Mouse (Mus musculus) mature B cell (primary cell): ENCODE measurements around the gene Fbxw2.
"Not testable (repeated sequence)": the region's sequence is repeated elsewhere in the genome, so short reads cannot be mapped to it uniquely, and the experiment has no call there.

Experiments used
- in situ Hi-C: fragments of 300-500 bp; cut with MboI; formaldehyde crosslinking; loops from 2 replicates; pipeline ENCODE4 v1.14.3; 2019

The Fbxw2 gene

GRCm38 (mm10) chr2:34812706-34813105 lies 13.4 kb downstream of the Fbxw2 start:
- in situ Hi-C loops = no loop called here

GRCm38 (mm10) chr2:34810775-34811174 lies 15.3 kb downstream of the Fbxw2 start:
- in situ Hi-C loops = no loop called here

GRCm38 (mm10) chr2:34809568-34809967 lies 16.5 kb downstream of the Fbxw2 start:
- in situ Hi-C loops = no loop called here

- in situ Hi-C loops = no loop called here
Observed at GRCm38 (mm10) chr2:34808057-34808456, 18.1 kb downstream of the Fbxw2 start.

GRCm38 (mm10) chr2:34805364-34805950 lies 20.7 kb downstream of the Fbxw2 start:
- in situ Hi-C loops = no loop called here

GRCm38 (mm10) chr2:34804815-34805214 lies 21.3 kb downstream of the Fbxw2 start:
- in situ Hi-C loops = no loop called here

GRCm38 (mm10) chr2:34804172-34804571 lies 21.9 kb downstream of the Fbxw2 start:
- in situ Hi-C loops = no loop called here

GRCm38 (mm10) chr2:34803746-34804145 lies 22.4 kb downstream of the Fbxw2 start:
- in situ Hi-C loops = no loop called here

- in situ Hi-C loops = not testable (repeated sequence)
Observed at GRCm38 (mm10) chr2:34802565-34803245, 23.4 kb downstream of the Fbxw2 start.

- in situ Hi-C loops = no loop called here
Observed at GRCm38 (mm10) chr2:34801516-34802482, 24.3 kb downstream of the Fbxw2 start.

GRCm38 (mm10) chr2:34800371-34800770 lies 25.7 kb downstream of the Fbxw2 start:
- in situ Hi-C loops = no loop called here

- in situ Hi-C loops = no loop called here
Observed at GRCm38 (mm10) chr2:34799357-34800256, 26.5 kb downstream of the Fbxw2 start, which contains the start of gene Rabepk. Gene Rabepk (minus strand): TSS chr2:34799912.

GRCm38 (mm10) chr2:34795426-34795825 lies 30.7 kb downstream of the Fbxw2 start:
- in situ Hi-C loops = no loop called here

GRCm38 (mm10) chr2:34794511-34794910 lies 31.6 kb downstream of the Fbxw2 start:
- in situ Hi-C loops = no loop called here

- in situ Hi-C loops = not testable (repeated sequence)
Observed at GRCm38 (mm10) chr2:34792543-34792942, 33.6 kb downstream of the Fbxw2 start.

GRCm38 (mm10) chr2:34790282-34790681 lies 35.8 kb downstream of the Fbxw2 start:
- in situ Hi-C loops = no loop called here

- in situ Hi-C loops = no loop called here
Observed at GRCm38 (mm10) chr2:34784085-34784484, 42.0 kb downstream of the Fbxw2 start.

- in situ Hi-C loops = no loop called here
Observed at GRCm38 (mm10) chr2:34783064-34784020, 42.8 kb downstream of the Fbxw2 start.

- in situ Hi-C loops = no loop called here
Observed at GRCm38 (mm10) chr2:34777237-34777868, 48.8 kb downstream of the Fbxw2 start.

- in situ Hi-C loops = no loop called here
Observed at GRCm38 (mm10) chr2:34774493-34774892, 51.6 kb downstream of the Fbxw2 start.
